Mouse (Mus musculus) midbrain, embryonic 13.5 days (tissue): ENCODE data around the gene Zfp354c. TPM values are rescaled to one million over a fixed set of nuclear protein-coding genes. Genes with fewer than 3 reads are reported as not detected.

Experiments used
- ATAC-seq: fragments of 200-750 bp; cut with Nextera tagmentation; 2 replicates; pipeline ENCODE4 v1.8.0; 2017; ENCODE audit warnings: mild to moderate bottlenecking, moderate TSS enrichment, moderate library complexity
- H3K27ac ChIP-seq: fragments of 300-500 bp; sonication (generic); 2 replicates; pipeline ENCODE4 v1.5.1; 2015; ENCODE audit warnings: inconsistent platforms, mild to moderate bottlenecking, moderate library complexity
- H3K27me3 ChIP-seq: fragments of 300-500 bp; sonication (generic); 2 replicates; pipeline ENCODE4 v1.6.1; 2015; ENCODE audit warnings: mild to moderate bottlenecking, inconsistent platforms
- H3K36me3 ChIP-seq: fragments of 300-500 bp; sonication (generic); 2 replicates; pipeline ENCODE4 v1.6.1; 2015; ENCODE audit warnings: mild to moderate bottlenecking, inconsistent platforms
- H3K4me1 ChIP-seq: fragments of 300-500 bp; sonication (generic); replicated peaks from 2 replicates; pipeline ENCODE4 v1.6.1; 2015; ENCODE audit warnings: inconsistent platforms
- H3K4me2 ChIP-seq: fragments of 300-500 bp; sonication (generic); replicated peaks from 2 replicates; pipeline ENCODE4 v1.6.1; 2015; ENCODE audit warnings: moderate library complexity, mild to moderate bottlenecking, inconsistent platforms
- H3K4me3 ChIP-seq: fragments of 300-500 bp; sonication (generic); replicated peaks from 2 replicates; pipeline ENCODE4 v1.5.1; 2015; ENCODE audit warnings: mild to moderate bottlenecking, inconsistent platforms
- H3K9ac ChIP-seq: fragments of 300-500 bp; sonication (generic); replicated peaks from 2 replicates; pipeline ENCODE4 v1.6.1; 2015; ENCODE audit warnings: mild to moderate bottlenecking, inconsistent platforms
- H3K9me3 ChIP-seq: fragments of 300-500 bp; sonication (generic); 2 replicates; pipeline ENCODE4 v1.6.1; 2016; ENCODE audit warnings: mild to moderate bottlenecking, inconsistent platforms
- WGBS: fragments of 180-500 bp; shearing (Covaris S2); methylation state at CpG from one replicate; pipeline ENCODE4 v1.1.7; 2015; 5-methylcytosine and 5-hydroxymethylcytosine counted together
- polyA plus RNA-seq: library from polyadenylated mRNA; unstranded; fragments of >200 nt; fragmentation: Nextera tagmentation; extraction: Ambion mirVana; gene quantifications from 2 replicates; pipeline ENCODE4 v1.2.1, GENCODE M21; 2015

Zfp354c gene
- polyA plus RNA-seq, 1 experiment from 2014 or later, result 55.4 TPM

DNA sequence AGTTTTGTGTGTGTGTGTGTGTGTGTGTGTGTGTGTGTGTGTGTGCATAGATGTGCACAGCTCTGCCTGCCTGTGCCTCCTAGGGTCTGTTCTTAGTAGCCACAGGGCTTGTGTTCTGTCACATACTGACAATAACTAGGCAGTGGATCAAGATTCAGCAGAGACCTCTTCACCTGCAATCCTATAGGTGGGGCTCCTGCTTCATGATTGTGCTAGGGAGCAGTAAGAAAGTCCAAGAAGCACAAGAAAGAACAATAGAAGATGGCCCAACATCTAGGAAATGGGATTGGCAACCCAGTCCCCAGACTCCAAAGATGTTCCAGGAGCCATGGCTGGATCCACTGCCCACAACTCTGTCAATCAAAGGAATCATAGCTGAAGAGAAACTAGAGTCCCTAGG is 28.7 kb downstream of the Zfp354c start:
- Histone ChIP-seq H3K9me3 (no peaks in the 10 kb centered on the region), H3K4me1 (no peaks in the 10 kb centered on the region)
- no peak for ATAC-seq

GRCm38 (mm10) chr11:50797674-50798073 is 29.9 kb downstream of the Zfp354c start:
- H3K36me3 ChIP-seq, result no peaks in the 10 kb centered on the region
- H3K4me1 ChIP-seq, result no peaks in the 10 kb centered on the region
- no peaks in the 10 kb centered on the region for H3K9me3 ChIP-seq
- no peak overlapping the region for H3K4me3 ChIP-seq
- no peaks in the 10 kb centered on the region for H3K27me3 ChIP-seq
- no peak overlapping the region for H3K9ac ChIP-seq
- no peak overlapping the region for H3K4me2 ChIP-seq
- no peak overlapping the region for H3K27ac ChIP-seq
- WGBS, result 84% methylated on average over 11 of the region's 11 CpGs
- ATAC-seq, result no peak

More for the DNA sequence above, 28.7 kb downstream of the Zfp354c start:
- H3K36me3 ChIP-seq, result no peaks in the 10 kb centered on the region
- no peak overlapping the region for H3K4me2 ChIP-seq
- no peak overlapping the region for H3K9ac ChIP-seq
- H3K4me3 ChIP-seq, result no peak overlapping the region
- H3K27ac ChIP-seq, result no peak overlapping the region
- H3K27me3 ChIP-seq, result no peaks in the 10 kb centered on the region

- Histone ChIP-seq H3K4me1 (peaks cover 7% of the 10 kb centered on the region; the same call in 1 of the 2 replicates), H3K9me3 (no peaks in the 10 kb centered on the region), H3K36me3 (no peaks in the 10 kb centered on the region), H3K27ac (no peak overlapping the region), H3K27me3 (peaks cover 6% of the 10 kb centered on the region; the same call in 1 of the 2 replicates), H3K4me2 (no peak overlapping the region), H3K4me3 (no peak overlapping the region), H3K9ac (no peak overlapping the region; the same call in 1 of the 2 replicates)
- WGBS, result 95% methylated on average over 1 of the region's 1 CpGs
- ATAC-seq, result no peak
Measured at GRCm38 (mm10) chr11:50771006-50771405, 56.5 kb downstream of the Zfp354c start.

- H3K9ac ChIP-seq, result peak overlapping the region; percentile 25; the same call in 1 of the 2 replicates
- H3K36me3 ChIP-seq, result no peaks in the 10 kb centered on the region
- peaks cover 6% of the 10 kb centered on the region; the same call in 1 of the 2 replicates for H3K27me3 ChIP-seq
- ATAC-seq, result peak; percentile 95
- peak overlapping the region; percentile 54 for H3K4me2 ChIP-seq
- H3K4me3 ChIP-seq, result peak overlapping the region; percentile 32
- H3K4me1 ChIP-seq, result peaks cover 7% of the 10 kb centered on the region; the same call in 1 of the 2 replicates
- H3K27ac ChIP-seq, result peak overlapping the region; percentile 31; the same call in 1 of the 2 replicates
- WGBS, result 9% methylated on average over 14 of the region's 14 CpGs
- no peaks in the 10 kb centered on the region for H3K9me3 ChIP-seq
Measured at GRCm38 (mm10) chr11:50768995-50769749, 58.4 kb downstream of the Zfp354c start.

GRCm38 (mm10) chr11:50767039-50767438 is 60.5 kb downstream of the Zfp354c start:
- ATAC-seq, result no peak
- Histone ChIP-seq H3K27ac (no peak overlapping the region), H3K9me3 (no peaks in the 10 kb centered on the region), H3K4me2 (no peak overlapping the region), H3K9ac (no peak overlapping the region), H3K4me1 (peaks cover 7% of the 10 kb centered on the region; the same call in 1 of the 2 replicates), H3K36me3 (no peaks in the 10 kb centered on the region), H3K4me3 (no peak overlapping the region), H3K27me3 (peaks cover 6% of the 10 kb centered on the region; the same call in 1 of the 2 replicates)
- 26% methylated on average over 4 of the region's 4 CpGs for WGBS

DNA sequence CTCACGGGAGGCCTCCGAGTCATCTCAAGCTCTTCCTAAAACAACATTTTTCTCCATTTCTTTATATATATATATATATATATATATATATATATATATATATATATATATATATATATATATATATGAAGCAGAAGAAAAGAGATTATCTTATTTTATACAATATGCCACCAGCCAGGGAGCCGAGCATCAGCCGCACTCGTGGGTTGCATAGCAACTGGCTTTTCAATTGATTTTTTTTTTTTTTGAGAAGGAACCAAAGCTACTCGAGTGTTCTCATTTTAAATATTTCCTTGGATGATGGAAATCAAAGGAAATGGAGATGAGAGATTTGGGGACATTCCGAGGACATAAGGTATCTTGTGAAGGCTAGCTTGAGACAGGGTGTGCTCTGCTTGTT is 61.1 kb downstream of the Zfp354c start:
- H3K27ac ChIP-seq, result no peak overlapping the region
- H3K27me3 ChIP-seq, result peaks cover 6% of the 10 kb centered on the region; the same call in 1 of the 2 replicates
- H3K9ac ChIP-seq, result no peak overlapping the region
- H3K36me3 ChIP-seq, result no peaks in the 10 kb centered on the region
- no peak overlapping the region for H3K4me2 ChIP-seq
- no peak for ATAC-seq
- no peaks in the 10 kb centered on the region for H3K9me3 ChIP-seq
- peaks cover 7% of the 10 kb centered on the region; the same call in 1 of the 2 replicates for H3K4me1 ChIP-seq
- no peak overlapping the region for H3K4me3 ChIP-seq
- WGBS, result 80% methylated on average over 7 of the region's 7 CpGs

Other genes with a start within 250 kb of the Zfp354c start
- gene Adamts2, start 225.6 kb downstream of the Zfp354c start, polyA plus RNA-seq, result 1.6 and 1.9 TPM in 2 replicates
- 1.2 and 1.4 TPM in 2 replicates for gene Zfp879, start 13.8 kb upstream of the Zfp354c start, polyA plus RNA-seq
- 0.08 TPM in 1 of 2 replicates, not detected in the other for gene Grm6, start 23.0 kb upstream of the Zfp354c start, polyA plus RNA-seq
- gene Zfp454, start 59.9 kb upstream of the Zfp354c start, polyA plus RNA-seq, result 16.7 TPM in 2 replicates
- gene Zfp2, start 88.4 kb upstream of the Zfp354c start, polyA plus RNA-seq, result 51.9 and 53.2 TPM in 2 replicates
- gene Zfp354b, start 103.9 kb upstream of the Zfp354c start, polyA plus RNA-seq, result 2.9 TPM in 2 replicates
- not detected in 2 replicates for gene 4933414I15Rik, start 116.0 kb upstream of the Zfp354c start, polyA plus RNA-seq
- gene Prop1, start 126.0 kb upstream of the Zfp354c start, polyA plus RNA-seq, result not detected in 2 replicates
- not detected in 2 replicates for gene Olfr1378, start 138.8 kb upstream of the Zfp354c start, polyA plus RNA-seq
- not detected in 2 replicates for gene Olfr1377, start 154.2 kb upstream of the Zfp354c start, polyA plus RNA-seq
- not detected in 2 replicates for gene Olfr51, start 175.9 kb upstream of the Zfp354c start, polyA plus RNA-seq
- not detected in 2 replicates for gene Olfr54, start 186.5 kb upstream of the Zfp354c start, polyA plus RNA-seq
- gene Olfr1375, start 220.4 kb upstream of the Zfp354c start, polyA plus RNA-seq, result not detected in 2 replicates
- 11.3 and 11.6 TPM in 2 replicates for gene Zfp354a, start 231.5 kb upstream of the Zfp354c start, polyA plus RNA-seq